Mouse (Mus musculus): ENCODE results near the gene Tmem131l. TPM values are rescaled to one million over a fixed set of nuclear protein-coding genes. Genes with fewer than 3 reads are reported as not detected.

The Tmem131l gene
- polyA plus RNA-seq, 1 experiment from 2014 or later = 86.8 TPM

- H3K27me3 ChIP-seq (ENCODE audit: control insufficient read depth, insufficient read depth, low read length) = no peaks in the 10 kb centered on the region
- no peak overlapping the region for H3K9ac ChIP-seq (ENCODE audit: low read length)
- DNase-seq (ENCODE audit: low spot score) (no peak), ATAC-seq (ENCODE audit: insufficient number of reproducible peaks, low FRiP score, low TSS enrichment, low read depth) (no peak)
- H3K36me3 ChIP-seq (ENCODE audit: control insufficient read depth, insufficient read depth, low read length) = no peaks in the 10 kb centered on the region
- no peak overlapping the region for H3K4me2 ChIP-seq (ENCODE audit: low read depth, severe bottlenecking)
- H3K9me3 ChIP-seq (ENCODE audit: control insufficient read depth, low read length) = no peaks in the 10 kb centered on the region
- no peak overlapping the region for H3K4me3 ChIP-seq (ENCODE audit: low read depth, low read length)
- 87% methylated on average over 4 of the region's 4 CpGs for WGBS
- H3K27ac ChIP-seq (replicated peaks; ENCODE audit: low read depth, low read length) = no peak overlapping the region
- no peaks in the 10 kb centered on the region for H3K4me1 ChIP-seq (ENCODE audit: control insufficient read depth, insufficient read depth, low read length)
These were observed 70.9 kb downstream of the Tmem131l start for GRCm38 (mm10) chr3:83969081-83969480.

GRCm38 (mm10) chr3:83967791-83968190 lies 72.2 kb downstream of the Tmem131l start:
- WGBS = 95% methylated on average over 3 of the region's 3 CpGs
- no peak overlapping the region for H3K4me3 ChIP-seq (ENCODE audit: low read depth, low read length)
- DNase-seq (ENCODE audit: low spot score) (no peak), ATAC-seq (ENCODE audit: insufficient number of reproducible peaks, low FRiP score, low TSS enrichment, low read depth) (no peak)
- H3K4me2 ChIP-seq (ENCODE audit: low read depth, severe bottlenecking) = no peak overlapping the region
- no peaks in the 10 kb centered on the region for H3K36me3 ChIP-seq (ENCODE audit: control insufficient read depth, insufficient read depth, low read length)
- no peaks in the 10 kb centered on the region for H3K27me3 ChIP-seq (ENCODE audit: control insufficient read depth, insufficient read depth, low read length)
- no peak overlapping the region for H3K27ac ChIP-seq (replicated peaks; ENCODE audit: low read depth, low read length)
- no peaks in the 10 kb centered on the region for H3K9me3 ChIP-seq (ENCODE audit: control insufficient read depth, low read length)
- H3K9ac ChIP-seq (ENCODE audit: low read length) = no peak overlapping the region
- H3K4me1 ChIP-seq (ENCODE audit: control insufficient read depth, insufficient read depth, low read length) = no peaks in the 10 kb centered on the region

DNA sequence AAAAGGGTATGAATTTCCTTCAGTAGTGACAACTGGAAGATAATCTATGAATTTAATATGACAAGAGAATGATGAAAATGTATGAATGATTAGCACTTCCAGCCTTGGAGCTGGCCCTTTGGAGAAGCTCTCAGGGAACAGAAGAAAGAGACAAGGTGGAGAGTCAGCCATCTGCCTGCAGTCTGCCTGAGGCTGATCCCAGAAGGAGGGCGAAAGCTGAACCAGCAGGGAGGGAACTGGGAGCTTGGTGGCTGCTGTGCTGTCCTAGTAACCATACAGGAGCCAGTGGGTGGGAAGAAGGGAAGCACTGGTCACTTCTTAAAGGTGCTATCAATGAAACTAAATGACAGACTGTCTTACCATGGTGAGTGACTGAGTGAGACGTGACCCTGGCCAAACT lies 74.6 kb downstream of the Tmem131l start:
- DNase-seq (ENCODE audit: low spot score) (no peak), ATAC-seq (ENCODE audit: insufficient number of reproducible peaks, low FRiP score, low TSS enrichment, low read depth) (no peak)
- Histone ChIP-seq H3K4me2 (ENCODE audit: low read depth, severe bottlenecking) (no peak overlapping the region), H3K4me1 (ENCODE audit: control insufficient read depth, insufficient read depth, low read length) (no peaks in the 10 kb centered on the region), H3K9me3 (ENCODE audit: control insufficient read depth, low read length) (no peaks in the 10 kb centered on the region), H3K9ac (ENCODE audit: low read length) (no peak overlapping the region), H3K36me3 (ENCODE audit: control insufficient read depth, insufficient read depth, low read length) (no peaks in the 10 kb centered on the region; the same call in 1 of the 2 replicates), H3K27ac (replicated peaks; ENCODE audit: low read depth, low read length) (no peak overlapping the region), H3K27me3 (ENCODE audit: control insufficient read depth, insufficient read depth, low read length) (no peaks in the 10 kb centered on the region), H3K4me3 (ENCODE audit: low read depth, low read length) (no peak overlapping the region)
- WGBS = 83% methylated on average over 2 of the region's 2 CpGs

DNA sequence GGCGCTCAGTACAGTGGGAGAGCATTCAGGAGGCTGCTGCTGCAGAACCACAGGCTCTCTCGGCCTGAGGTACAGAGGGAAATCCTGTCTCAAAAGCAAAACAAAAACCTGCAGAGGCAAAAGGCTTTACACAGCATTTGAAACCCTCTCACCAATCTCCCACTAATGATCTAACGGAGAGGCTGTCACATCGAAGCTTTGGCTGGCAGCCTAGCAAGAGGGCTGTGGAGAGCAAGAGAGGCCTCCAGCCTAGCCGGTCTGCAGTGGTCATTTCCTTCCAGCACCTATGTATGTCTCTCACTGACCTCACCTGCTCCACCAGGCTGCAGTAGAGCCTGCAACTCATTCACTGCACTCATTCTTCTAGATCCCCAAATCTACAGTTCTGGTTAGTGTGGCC lies 76.3 kb downstream of the Tmem131l start:
- Histone ChIP-seq H3K36me3 (ENCODE audit: control insufficient read depth, insufficient read depth, low read length) (peaks cover 2% of the 10 kb centered on the region), H3K4me3 (ENCODE audit: low read depth, low read length) (no peak overlapping the region), H3K27ac (replicated peaks; ENCODE audit: low read depth, low read length) (no peak overlapping the region), H3K9me3 (ENCODE audit: control insufficient read depth, low read length) (no peaks in the 10 kb centered on the region), H3K4me1 (ENCODE audit: control insufficient read depth, insufficient read depth, low read length) (no peaks in the 10 kb centered on the region), H3K27me3 (ENCODE audit: control insufficient read depth, insufficient read depth, low read length) (no peaks in the 10 kb centered on the region), H3K4me2 (ENCODE audit: low read depth, severe bottlenecking) (no peak overlapping the region), H3K9ac (ENCODE audit: low read length) (no peak overlapping the region)
- 88% methylated on average over 5 of the region's 5 CpGs for WGBS
- ATAC-seq (ENCODE audit: insufficient number of reproducible peaks, low FRiP score, low TSS enrichment, low read depth) = no peak
- no peak for DNase-seq (ENCODE audit: low spot score)

- Histone ChIP-seq H3K36me3 (ENCODE audit: control insufficient read depth, insufficient read depth, low read length) (peaks cover 7% of the 10 kb centered on the region), H3K4me3 (ENCODE audit: low read depth, low read length) (no peak overlapping the region), H3K27me3 (ENCODE audit: control insufficient read depth, insufficient read depth, low read length) (no peaks in the 10 kb centered on the region), H3K27ac (replicated peaks; ENCODE audit: low read depth, low read length) (no peak overlapping the region), H3K9ac (ENCODE audit: low read length) (no peak overlapping the region), H3K4me2 (ENCODE audit: low read depth, severe bottlenecking) (no peak overlapping the region), H3K4me1 (ENCODE audit: control insufficient read depth, insufficient read depth, low read length) (no peaks in the 10 kb centered on the region), H3K9me3 (ENCODE audit: control insufficient read depth, low read length) (no peaks in the 10 kb centered on the region)
- WGBS = 74% methylated on average over 3 of the region's 3 CpGs
- no peak for DNase-seq (ENCODE audit: low spot score)
- ATAC-seq (ENCODE audit: insufficient number of reproducible peaks, low FRiP score, low TSS enrichment, low read depth) = no peak
These were observed 77.4 kb downstream of the Tmem131l start for GRCm38 (mm10) chr3:83962571-83962970.

DNA sequence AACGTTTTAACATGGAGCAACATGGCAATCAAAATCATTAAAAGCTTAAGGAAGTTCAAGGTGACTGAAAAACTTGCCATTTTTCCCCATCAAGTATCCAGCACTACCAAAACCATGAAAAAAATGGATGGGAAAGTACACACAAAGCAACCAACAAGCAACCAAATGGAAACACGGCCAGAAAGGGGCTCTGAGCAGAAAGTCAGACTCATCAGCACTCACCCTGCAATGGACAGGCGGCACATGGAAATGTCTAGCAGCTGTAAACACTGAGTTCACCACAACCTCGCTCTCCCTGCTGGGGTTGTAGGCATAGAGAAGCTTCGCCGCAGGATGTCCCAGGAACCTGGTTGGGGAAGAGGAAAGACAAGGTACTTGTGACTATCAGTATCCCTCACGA lies 77.9 kb downstream of the Tmem131l start:
- no peak overlapping the region for H3K4me2 ChIP-seq (ENCODE audit: low read depth, severe bottlenecking)
- DNase-seq (ENCODE audit: low spot score) (no peak), ATAC-seq (ENCODE audit: insufficient number of reproducible peaks, low FRiP score, low TSS enrichment, low read depth) (no peak)
- H3K27ac ChIP-seq (replicated peaks; ENCODE audit: low read depth, low read length) = no peak overlapping the region
- no peak overlapping the region for H3K9ac ChIP-seq (ENCODE audit: low read length)
- H3K9me3 ChIP-seq (ENCODE audit: control insufficient read depth, low read length) = no peaks in the 10 kb centered on the region
- no peaks in the 10 kb centered on the region for H3K27me3 ChIP-seq (ENCODE audit: control insufficient read depth, insufficient read depth, low read length)
- peaks cover 12% of the 10 kb centered on the region for H3K36me3 ChIP-seq (ENCODE audit: control insufficient read depth, insufficient read depth, low read length)
- 90% methylated on average over 7 of the region's 7 CpGs for WGBS
- H3K4me1 ChIP-seq (ENCODE audit: control insufficient read depth, insufficient read depth, low read length) = no peaks in the 10 kb centered on the region
- no peak overlapping the region for H3K4me3 ChIP-seq (ENCODE audit: low read depth, low read length)

GRCm38 (mm10) chr3:83958951-83959681 lies 80.9 kb downstream of the Tmem131l start:
- Histone ChIP-seq H3K36me3 (ENCODE audit: control insufficient read depth, insufficient read depth, low read length) (peaks cover 13% of the 10 kb centered on the region), H3K9me3 (ENCODE audit: control insufficient read depth, low read length) (no peaks in the 10 kb centered on the region), H3K9ac (ENCODE audit: low read length) (no peak overlapping the region), H3K27ac (replicated peaks; ENCODE audit: low read depth, low read length) (no peak overlapping the region), H3K27me3 (ENCODE audit: control insufficient read depth, insufficient read depth, low read length) (no peaks in the 10 kb centered on the region), H3K4me2 (ENCODE audit: low read depth, severe bottlenecking) (no peak overlapping the region), H3K4me3 (ENCODE audit: low read depth, low read length) (no peak overlapping the region), H3K4me1 (ENCODE audit: control insufficient read depth, insufficient read depth, low read length) (no peaks in the 10 kb centered on the region)
- DNase-seq (ENCODE audit: low spot score) (no peak), ATAC-seq (ENCODE audit: insufficient number of reproducible peaks, low FRiP score, low TSS enrichment, low read depth) (no peak)
- whole genome bisulfite sequencing = 88% methylated on average over 7 of the region's 7 CpGs

DNA sequence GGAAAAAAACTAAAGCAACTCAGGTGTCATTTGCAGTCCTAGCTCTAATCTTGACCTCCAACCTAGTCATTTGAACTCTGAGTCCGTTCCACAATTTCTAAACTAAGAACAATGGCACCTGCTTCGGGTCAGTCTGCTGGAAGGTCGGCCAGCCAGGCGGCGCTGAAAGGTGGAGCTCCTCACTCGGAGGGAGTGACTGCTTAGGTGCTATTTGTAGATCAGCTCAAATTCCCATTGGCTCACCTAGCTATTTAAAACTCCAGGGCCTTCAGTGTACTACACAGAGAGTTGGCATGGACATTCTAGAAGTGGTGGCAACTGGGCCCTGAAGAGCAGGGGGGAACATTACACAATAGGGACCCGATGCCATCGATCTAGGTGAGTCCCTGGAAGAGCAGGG lies 86.1 kb downstream of the Tmem131l start:
- Histone ChIP-seq H3K36me3 (ENCODE audit: control insufficient read depth, insufficient read depth, low read length) (peaks cover 13% of the 10 kb centered on the region), H3K27me3 (ENCODE audit: control insufficient read depth, insufficient read depth, low read length) (no peaks in the 10 kb centered on the region), H3K4me2 (ENCODE audit: low read depth, severe bottlenecking) (no peak overlapping the region), H3K4me1 (ENCODE audit: control insufficient read depth, insufficient read depth, low read length) (no peaks in the 10 kb centered on the region), H3K9ac (ENCODE audit: low read length) (no peak overlapping the region), H3K4me3 (ENCODE audit: low read depth, low read length) (no peak overlapping the region), H3K9me3 (ENCODE audit: control insufficient read depth, low read length) (no peaks in the 10 kb centered on the region), H3K27ac (replicated peaks; ENCODE audit: low read depth, low read length) (no peak overlapping the region)
- ATAC-seq (ENCODE audit: insufficient number of reproducible peaks, low FRiP score, low TSS enrichment, low read depth) = no peak
- no peak for DNase-seq (ENCODE audit: low spot score)
- 85% methylated on average over 8 of the region's 8 CpGs for whole genome bisulfite sequencing

DNA sequence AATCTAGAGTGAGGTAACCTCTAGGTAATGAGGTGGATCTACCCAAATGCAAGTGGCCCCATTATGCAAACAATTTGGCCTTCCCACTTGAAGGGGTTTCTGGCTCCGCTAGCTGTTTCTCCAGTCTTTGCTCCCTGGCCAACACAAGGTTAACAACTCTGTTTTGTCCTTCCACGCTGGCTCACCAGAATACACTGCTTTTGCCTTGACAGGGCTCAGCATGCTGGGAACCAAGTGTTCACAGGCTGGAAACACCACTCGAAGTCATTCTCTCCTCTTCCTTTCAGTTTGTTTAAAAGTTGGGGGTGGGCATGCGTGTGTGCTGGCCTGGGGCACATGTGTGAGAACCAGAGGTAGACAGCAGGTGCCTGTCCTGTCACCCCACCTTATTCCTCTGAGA lies 91.2 kb downstream of the Tmem131l start:
- WGBS = 72% methylated on average over 4 of the region's 4 CpGs
- Histone ChIP-seq H3K36me3 (ENCODE audit: control insufficient read depth, insufficient read depth, low read length) (peaks cover 2% of the 10 kb centered on the region; the same call in 1 of the 2 replicates), H3K4me2 (ENCODE audit: low read depth, severe bottlenecking) (no peak overlapping the region), H3K4me3 (ENCODE audit: low read depth, low read length) (no peak overlapping the region), H3K27ac (replicated peaks; ENCODE audit: low read depth, low read length) (no peak overlapping the region), H3K4me1 (ENCODE audit: control insufficient read depth, insufficient read depth, low read length) (no peaks in the 10 kb centered on the region), H3K27me3 (ENCODE audit: control insufficient read depth, insufficient read depth, low read length) (no peaks in the 10 kb centered on the region), H3K9me3 (ENCODE audit: control insufficient read depth, low read length) (no peaks in the 10 kb centered on the region), H3K9ac (ENCODE audit: low read length) (no peak overlapping the region)
- ATAC-seq (ENCODE audit: insufficient number of reproducible peaks, low FRiP score, low TSS enrichment, low read depth) = no peak
- DNase-seq (ENCODE audit: low spot score) = no peak
